Mouse (Mus musculus) embryonic facial prominence, embryonic 12.5 days (tissue): ENCODE measurements at regions not wholly inside any gene's neighbourhood (a gene's known extent, or its start where the extent isn't known, plus 50 kb on each side); places are given as distances from the start of the nearest gene placed in this dataset.

Source experiments
- ATAC-seq: fragments of 200-750 bp; cut with Nextera tagmentation; 2 replicates; pipeline ENCODE4 v1.8.0; 2017; ENCODE audit not compliant: insufficient number of reproducible peaks, insufficient read depth, low FRiP score, low TSS enrichment
- H3K27ac ChIP-seq: fragments of 300-500 bp; sonication (generic); 2 replicates; pipeline ENCODE4 v1.5.1; 2016; ENCODE audit warnings: mild to moderate bottlenecking
- H3K27me3 ChIP-seq: fragments of 300-500 bp; sonication (generic); 2 replicates; pipeline ENCODE4 v1.6.1; 2016; ENCODE audit warnings: mild to moderate bottlenecking, moderate library complexity
- H3K36me3 ChIP-seq: fragments of 300-500 bp; sonication (generic); 2 replicates; pipeline ENCODE4 v1.6.1; 2016; ENCODE audit warnings: mild to moderate bottlenecking
- H3K4me1 ChIP-seq: fragments of 300-500 bp; sonication (generic); 2 replicates; pipeline ENCODE4 v1.6.1; 2016
- H3K4me2 ChIP-seq: fragments of 300-500 bp; sonication (generic); replicated peaks from 2 replicates; pipeline ENCODE4 v1.6.1; 2016; ENCODE audit warnings: mild to moderate bottlenecking, moderate library complexity
- H3K4me3 ChIP-seq: fragments of 300-500 bp; sonication (generic); 2 replicates; pipeline ENCODE4 v1.5.1; 2016; ENCODE audit warnings: mild to moderate bottlenecking
- H3K9ac ChIP-seq: fragments of 300-500 bp; sonication (generic); 2 replicates; pipeline ENCODE4 v1.6.1; 2016; ENCODE audit warnings: mild to moderate bottlenecking, moderate library complexity
- H3K9me3 ChIP-seq: fragments of 300-500 bp; sonication (generic); 2 replicates; pipeline ENCODE4 v1.6.1; 2016; ENCODE audit warnings: mild to moderate bottlenecking, moderate library complexity
- WGBS: fragments of 180-500 bp; shearing (Covaris S2); methylation state at CpG from one replicate; pipeline ENCODE4 v1.1.7; 2016; 5-methylcytosine and 5-hydroxymethylcytosine counted together

- H3K36me3 ChIP-seq = no peaks in the 10 kb centered on the region
- 82% methylated on average over 3 of the region's 3 CpGs for WGBS
- ATAC-seq = no peak
These were observed 577.8 kb upstream of the Nrp1 start for GRCm38 (mm10) chr8:127780596-127780995.

GRCm38 (mm10) chr8:127781011-127781410 is 577.4 kb upstream of the Nrp1 start:
- ATAC-seq = no peak
- Histone ChIP-seq H3K4me2 (no peak overlapping the region), H3K27me3 (no peaks in the 10 kb centered on the region), H3K4me1 (no peaks in the 10 kb centered on the region), H3K4me3 (no peak overlapping the region), H3K27ac (no peak overlapping the region), H3K9ac (no peak overlapping the region), H3K9me3 (no peaks in the 10 kb centered on the region), H3K36me3 (no peaks in the 10 kb centered on the region)
- WGBS = 73% methylated on average over 1 of the region's 1 CpGs

More at GRCm38 (mm10) chr8:127780596-127780995, 577.8 kb upstream of the Nrp1 start:
- Histone ChIP-seq H3K27me3 (no peaks in the 10 kb centered on the region), H3K27ac (no peak overlapping the region), H3K4me2 (no peak overlapping the region), H3K4me3 (no peak overlapping the region), H3K4me1 (no peaks in the 10 kb centered on the region), H3K9ac (no peak overlapping the region), H3K9me3 (no peaks in the 10 kb centered on the region)

- H3K36me3 ChIP-seq = no peaks in the 10 kb centered on the region
- no peak overlapping the region for H3K4me2 ChIP-seq
- ATAC-seq = no peak
- H3K9me3 ChIP-seq = no peaks in the 10 kb centered on the region
- no peaks in the 10 kb centered on the region for H3K27me3 ChIP-seq
- no peak overlapping the region for H3K27ac ChIP-seq
- no peak overlapping the region for H3K9ac ChIP-seq
- H3K4me3 ChIP-seq = no peak overlapping the region
- H3K4me1 ChIP-seq = peaks cover 8% of the 10 kb centered on the region; the same call in 1 of the 2 replicates
- 88% methylated on average over 5 of the region's 5 CpGs for WGBS
These were observed 565.8 kb upstream of the Nrp1 start for GRCm38 (mm10) chr8:127792611-127793010.

- H3K9me3 ChIP-seq = no peaks in the 10 kb centered on the region
- H3K9ac ChIP-seq = no peak overlapping the region
- no peak for ATAC-seq
- H3K27me3 ChIP-seq = no peaks in the 10 kb centered on the region
- H3K36me3 ChIP-seq = no peaks in the 10 kb centered on the region
- no peak overlapping the region for H3K4me3 ChIP-seq
- WGBS = 83% methylated on average over 6 of the region's 6 CpGs
- no peak overlapping the region for H3K4me2 ChIP-seq
- peaks cover 21% of the 10 kb centered on the region; the same call in 1 of the 2 replicates for H3K4me1 ChIP-seq
- no peak overlapping the region for H3K27ac ChIP-seq
These were observed 558.4 kb upstream of the Nrp1 start for GRCm38 (mm10) chr8:127799849-127800471.

- ATAC-seq = no peak; the same call in 1 of the 2 replicates
- no peak overlapping the region for H3K4me2 ChIP-seq
- WGBS = 65% methylated on average over 7 of the region's 7 CpGs
- no peak overlapping the region for H3K4me3 ChIP-seq
- H3K27ac ChIP-seq = 0 out of 2 replicates have a peak overlapping the region, but pooled peaks have one; percentile 5
- peaks cover 18% of the 10 kb centered on the region; the same call in 1 of the 2 replicates for H3K4me1 ChIP-seq
- H3K27me3 ChIP-seq = no peaks in the 10 kb centered on the region
- no peaks in the 10 kb centered on the region for H3K9me3 ChIP-seq
- H3K36me3 ChIP-seq = no peaks in the 10 kb centered on the region
- H3K9ac ChIP-seq = no peak overlapping the region
These were observed 556.3 kb upstream of the Nrp1 start for GRCm38 (mm10) chr8:127802136-127802535.

- H3K9ac ChIP-seq = no peak overlapping the region
- ATAC-seq = no peak
- H3K36me3 ChIP-seq = no peaks in the 10 kb centered on the region
- H3K4me2 ChIP-seq = no peak overlapping the region
- no peak overlapping the region for H3K27ac ChIP-seq
- H3K9me3 ChIP-seq = no peaks in the 10 kb centered on the region
- WGBS = 35% methylated on average over 5 of the region's 5 CpGs
- H3K4me3 ChIP-seq = no peak overlapping the region
- H3K4me1 ChIP-seq = peaks cover 18% of the 10 kb centered on the region; the same call in 1 of the 2 replicates
- no peaks in the 10 kb centered on the region for H3K27me3 ChIP-seq
These were observed 555.6 kb upstream of the Nrp1 start for GRCm38 (mm10) chr8:127802661-127803333.

- Histone ChIP-seq H3K4me2 (no peak overlapping the region), H3K36me3 (no peaks in the 10 kb centered on the region), H3K27ac (no peak overlapping the region), H3K27me3 (0 out of 2 replicates have a peak, but pooled peaks cover 6% of the 10 kb centered on the region), H3K9ac (no peak overlapping the region), H3K9me3 (no peaks in the 10 kb centered on the region), H3K4me1 (peaks cover 6% of the 10 kb centered on the region; the same call in 1 of the 2 replicates), H3K4me3 (no peak overlapping the region)
- WGBS = 47% methylated on average over 7 of the region's 7 CpGs
- no peak for ATAC-seq
These were observed 548.9 kb upstream of the Nrp1 start for GRCm38 (mm10) chr8:127809203-127810155.

- H3K4me2 ChIP-seq = no peak overlapping the region
- ATAC-seq = no peak
- H3K4me3 ChIP-seq = no peak overlapping the region
- H3K36me3 ChIP-seq = no peaks in the 10 kb centered on the region
- no peak overlapping the region for H3K9ac ChIP-seq
- no peak overlapping the region for H3K27ac ChIP-seq
- 0 out of 2 replicates have a peak, but pooled peaks cover 6% of the 10 kb centered on the region for H3K27me3 ChIP-seq
- H3K4me1 ChIP-seq = peaks cover 2% of the 10 kb centered on the region; the same call in 1 of the 2 replicates
- no peaks in the 10 kb centered on the region for H3K9me3 ChIP-seq
- 85% methylated on average over 8 of the region's 8 CpGs for WGBS
These were observed 547.1 kb upstream of the Nrp1 start for GRCm38 (mm10) chr8:127811338-127811737.

GRCm38 (mm10) chr8:127814785-127815523 is 543.5 kb upstream of the Nrp1 start:
- Histone ChIP-seq H3K4me2 (no peak overlapping the region), H3K4me1 (no peaks in the 10 kb centered on the region), H3K4me3 (no peak overlapping the region), H3K9ac (no peak overlapping the region), H3K27me3 (0 out of 2 replicates have a peak, but pooled peaks cover 6% of the 10 kb centered on the region), H3K36me3 (no peaks in the 10 kb centered on the region), H3K27ac (no peak overlapping the region), H3K9me3 (no peaks in the 10 kb centered on the region)
- no peak for ATAC-seq
- 81% methylated on average over 9 of the region's 9 CpGs for WGBS

- Histone ChIP-seq H3K4me2 (no peak overlapping the region), H3K9me3 (no peaks in the 10 kb centered on the region), H3K9ac (no peak overlapping the region), H3K27me3 (no peaks in the 10 kb centered on the region), H3K36me3 (no peaks in the 10 kb centered on the region), H3K4me3 (no peak overlapping the region), H3K4me1 (no peaks in the 10 kb centered on the region), H3K27ac (no peak overlapping the region)
- 52% methylated on average over 1 of the region's 1 CpGs for WGBS
- ATAC-seq = no peak
These were observed 537.6 kb upstream of the Nrp1 start for GRCm38 (mm10) chr8:127820741-127821170.

GRCm38 (mm10) chr8:127821646-127822045 is 536.8 kb upstream of the Nrp1 start:
- no peak overlapping the region for H3K27ac ChIP-seq
- no peaks in the 10 kb centered on the region for H3K4me1 ChIP-seq
- no peaks in the 10 kb centered on the region for H3K36me3 ChIP-seq
- no peaks in the 10 kb centered on the region for H3K9me3 ChIP-seq
- no peak overlapping the region for H3K4me2 ChIP-seq
- no peak for ATAC-seq
- H3K27me3 ChIP-seq = no peaks in the 10 kb centered on the region
- 91% methylated on average over 1 of the region's 1 CpGs for WGBS
- no peak overlapping the region for H3K9ac ChIP-seq
- no peak overlapping the region for H3K4me3 ChIP-seq
